Mouse (Mus musculus): ENCODE measurements around the gene Madd.
"Not testable (repeated sequence)": the region's sequence is repeated elsewhere in the genome, so short reads cannot be mapped to it uniquely, and the experiment has no call there.

Madd gene

GRCm38 (mm10) chr2:91128761-91129160 is 54.9 kb downstream of the Madd start:
- in situ Hi-C loops (cut with MboI, MseI), result no loop called here

- in situ Hi-C loops (cut with MboI, MseI), result no loop called here
Observed at GRCm38 (mm10) chr2:91125101-91125500, 58.5 kb downstream of the Madd start.

DNA sequence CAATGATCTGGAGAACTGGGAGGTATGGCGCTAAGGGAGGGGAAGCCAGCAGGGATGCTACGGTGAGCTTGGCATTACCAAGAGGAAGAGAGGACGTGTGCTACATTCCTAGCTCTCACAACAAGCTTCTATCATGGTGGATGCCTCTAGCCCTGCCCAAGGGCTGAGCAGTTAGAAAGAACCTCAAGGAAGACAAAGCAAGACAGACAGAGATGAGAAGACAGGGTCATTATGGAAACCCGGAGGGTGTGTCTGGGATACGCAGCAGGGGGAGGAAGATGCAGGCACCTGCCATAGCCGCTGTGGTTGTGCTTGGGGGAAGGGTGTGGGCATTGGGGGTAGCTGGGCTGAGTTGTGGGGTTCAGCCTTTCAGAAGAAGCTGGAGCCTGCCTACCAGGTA is 60.1 kb downstream of the Madd start:
- in situ Hi-C loops (cut with MboI, MseI), result no loop called here

- in situ Hi-C loops (cut with MboI, MseI), result no loop called here
Observed at GRCm38 (mm10) chr2:91121497-91121896, 62.1 kb downstream of the Madd start.

- in situ Hi-C loops (cut with MboI, MseI), result no loop called here
Observed at GRCm38 (mm10) chr2:91121011-91121410, 62.6 kb downstream of the Madd start.

DNA sequence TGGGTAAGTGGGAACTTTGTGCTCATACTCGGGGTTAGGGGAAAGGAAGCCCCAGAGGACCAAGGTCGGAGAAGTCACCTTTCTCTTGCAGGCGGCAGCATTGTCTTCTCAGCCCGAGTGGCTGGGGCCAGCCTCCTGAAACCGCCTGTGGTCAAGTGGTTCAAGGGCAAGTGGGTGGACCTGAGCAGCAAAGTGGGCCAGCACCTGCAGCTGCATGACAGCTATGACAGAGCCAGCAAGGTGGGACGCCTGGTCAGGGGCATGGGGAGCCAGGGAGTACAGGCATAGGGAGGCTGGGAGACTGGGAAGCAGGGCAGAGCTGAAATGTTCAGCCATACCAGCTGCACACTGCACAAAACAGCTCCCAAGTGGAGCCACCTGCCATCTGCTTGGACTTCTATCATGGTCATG is 63.4 kb downstream of the Madd start:
- in situ Hi-C loops (cut with MboI, MseI), result no loop called here

- in situ Hi-C loops (cut with MboI, MseI), result no loop called here
Observed at GRCm38 (mm10) chr2:91119551-91119950, 64.1 kb downstream of the Madd start.

DNA sequence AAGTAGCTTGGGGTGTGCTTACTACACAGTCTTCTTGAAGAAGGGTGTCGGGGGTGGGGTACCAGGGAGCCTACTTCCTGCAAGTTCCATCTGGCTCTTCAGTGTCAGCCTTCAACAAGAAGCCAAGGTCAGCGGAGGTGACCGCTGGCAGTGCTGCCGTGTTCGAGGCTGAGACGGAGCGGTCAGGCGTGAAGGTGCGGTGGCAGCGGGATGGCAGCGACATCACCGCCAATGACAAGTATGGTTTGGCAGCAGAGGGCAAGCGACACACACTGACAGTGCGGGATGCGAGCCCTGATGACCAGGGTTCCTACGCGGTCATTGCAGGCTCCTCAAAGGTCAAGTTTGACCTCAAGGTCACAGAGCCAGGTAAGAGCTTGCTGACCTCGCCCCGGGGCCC is 64.6 kb downstream of the Madd start:
- in situ Hi-C loops (cut with MboI, MseI), result no loop called here

GRCm38 (mm10) chr2:91118647-91119046 is 65.0 kb downstream of the Madd start:
- in situ Hi-C loops (cut with MboI, MseI), result no loop called here

GRCm38 (mm10) chr2:91117585-91118275 is 65.9 kb downstream of the Madd start, which contains the start of gene Mybpc3:
Gene Mybpc3, plus strand, starts transcription at chr2:91118144.
- in situ Hi-C loops (cut with MboI, MseI), result no loop called here

DNA sequence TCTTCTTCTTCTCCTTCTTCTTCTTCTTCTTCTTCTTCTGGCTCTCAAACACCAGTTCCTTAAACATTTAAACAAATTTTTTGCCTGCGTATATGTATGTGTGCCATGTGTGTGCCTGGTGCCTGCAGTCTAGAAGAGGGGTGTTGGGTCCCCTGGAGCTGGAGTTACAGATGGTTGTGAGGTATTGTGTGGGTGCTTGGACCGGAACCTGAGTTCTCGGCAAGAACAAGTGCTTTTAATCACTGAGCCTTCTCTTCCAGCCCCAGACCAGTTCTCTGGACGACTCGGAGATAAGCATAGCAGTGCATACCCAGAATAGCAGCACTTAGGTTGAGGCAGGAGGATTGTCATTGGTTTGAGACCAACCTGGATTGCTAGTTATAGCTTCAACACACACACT is 66.8 kb downstream of the Madd start:
- in situ Hi-C loops (cut with MboI, MseI), result no loop called here

- in situ Hi-C loops (cut with MboI, MseI), result no loop called here
Observed at GRCm38 (mm10) chr2:91115578-91115970, 68.1 kb downstream of the Madd start.

DNA sequence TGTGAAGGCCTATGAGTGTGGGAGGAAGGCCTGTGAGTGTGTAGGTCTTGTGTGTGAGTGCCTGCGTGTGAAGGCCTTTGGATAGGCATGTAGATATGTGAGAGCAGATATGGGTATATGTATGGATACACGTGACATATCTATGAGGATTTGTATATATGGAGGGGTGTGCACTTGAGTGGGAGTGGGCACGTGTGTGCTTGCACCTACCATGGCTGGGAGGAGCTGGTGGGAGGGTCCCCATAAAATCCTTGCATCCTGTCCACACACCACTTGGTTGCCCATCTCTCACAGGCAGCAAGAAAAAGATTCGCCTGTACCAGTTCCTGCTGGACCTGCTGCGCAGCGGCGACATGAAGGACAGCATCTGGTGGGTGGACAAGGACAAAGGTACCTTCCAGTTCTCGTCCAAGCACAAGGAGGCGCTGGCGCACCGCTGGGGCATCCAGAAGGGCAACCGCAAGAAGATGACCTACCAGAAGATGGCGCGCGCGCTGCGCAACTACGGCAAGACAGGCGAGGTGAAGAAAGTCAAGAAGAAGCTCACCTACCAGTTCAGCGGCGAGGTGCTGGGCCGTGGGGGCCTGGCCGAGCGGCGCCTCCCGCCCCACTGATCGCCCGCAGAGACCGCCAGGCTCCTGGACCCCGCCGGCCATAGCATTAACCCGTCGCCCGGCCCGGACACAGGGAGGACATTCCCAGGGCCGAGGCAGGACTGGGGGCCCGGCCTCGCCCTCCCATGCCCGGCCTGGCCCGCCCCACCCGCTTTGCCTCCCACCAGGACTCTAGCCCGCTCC is 68.7 kb downstream of the Madd start:
- in situ Hi-C loops (cut with MboI, MseI), result no loop called here

- in situ Hi-C loops (cut with MboI, MseI), result no loop called here
Observed at GRCm38 (mm10) chr2:91113852-91114251, 69.8 kb downstream of the Madd start.

- in situ Hi-C loops (cut with MboI, MseI), result no loop called here
Observed at GRCm38 (mm10) chr2:91113334-91113733, 70.3 kb downstream of the Madd start.

DNA sequence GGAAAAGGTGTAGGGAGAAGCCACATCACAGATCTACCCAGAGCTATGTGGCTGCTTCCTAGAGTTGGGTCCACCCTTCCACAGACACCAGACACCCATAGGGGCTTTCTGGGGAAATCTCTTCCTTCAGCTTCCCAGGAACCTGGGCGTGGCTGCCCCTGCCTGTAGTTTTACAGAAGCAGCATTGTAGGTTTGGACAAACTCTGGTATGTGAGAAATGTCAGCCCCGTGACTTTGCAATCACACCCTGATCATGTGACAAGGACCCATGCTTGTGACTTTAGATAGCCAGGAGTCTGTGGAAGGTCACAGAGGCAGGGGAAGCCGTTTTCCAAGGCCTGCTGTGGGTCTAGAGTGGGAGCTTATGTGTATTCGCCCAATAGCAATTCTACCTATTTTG is 71.1 kb downstream of the Madd start:
- in situ Hi-C loops (cut with MboI, MseI), result no loop called here

DNA sequence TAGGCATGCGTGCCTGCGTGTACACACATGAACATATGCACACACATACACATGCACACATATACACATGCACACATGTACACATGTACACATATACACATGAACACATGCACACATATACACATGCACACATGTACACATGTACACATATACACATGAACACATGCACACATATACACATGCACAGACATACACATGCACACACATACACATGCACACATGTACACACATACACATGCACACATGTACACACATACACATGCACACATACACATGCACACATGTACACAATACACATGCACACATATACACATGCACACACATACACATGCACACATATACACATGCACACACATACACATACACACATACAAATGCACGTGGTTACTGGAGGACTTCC is 71.8 kb downstream of the Madd start:
- in situ Hi-C loops (cut with MboI, MseI), result not testable (repeated sequence)

GRCm38 (mm10) chr2:91110429-91110828 is 73.2 kb downstream of the Madd start:
- in situ Hi-C loops (cut with MboI, MseI), result no loop called here

GRCm38 (mm10) chr2:91109807-91110385 is 73.7 kb downstream of the Madd start:
- in situ Hi-C loops (cut with MboI, MseI), result loop anchor here (5.0 kb wide), 1 partner anchor 38 kb away; the partner anchor contains the start of gene Slc39a13

DNA sequence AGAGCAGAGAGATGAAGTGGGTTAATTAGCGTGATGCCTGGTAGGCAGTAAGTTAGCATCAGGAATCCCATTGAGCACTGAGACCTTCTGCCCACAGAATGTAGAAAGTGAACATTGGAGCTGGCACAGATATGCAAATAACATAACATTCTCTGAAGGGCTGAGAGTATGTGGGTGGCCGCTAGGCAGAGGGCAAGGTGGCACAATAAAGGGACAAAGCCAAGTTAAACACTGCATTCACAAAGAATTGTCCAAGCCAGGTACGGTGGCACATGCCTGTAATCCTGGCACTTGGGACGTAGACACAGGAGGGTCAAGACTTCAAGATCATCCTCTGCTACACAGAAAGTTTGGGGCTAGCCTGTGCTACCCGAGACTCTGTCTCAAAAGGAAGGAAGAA is 74.4 kb downstream of the Madd start:
- in situ Hi-C loops (cut with MboI, MseI), result loop anchor here (5.0 kb wide), 1 partner anchor 37 kb away; the partner anchor contains the start of gene Slc39a13

GRCm38 (mm10) chr2:91108156-91108555 is 75.5 kb downstream of the Madd start:
- in situ Hi-C loops (cut with MboI, MseI), result loop anchor here (5.0 kb wide), 1 partner anchor 36 kb away; the partner anchor contains the start of gene Slc39a13

- in situ Hi-C loops (cut with MboI, MseI), result loop anchor here (5.0 kb wide), 1 partner anchor 69 kb away; no protein-coding TSS in a partner anchor
Observed at GRCm38 (mm10) chr2:91101124-91101740, 82.4 kb downstream of the Madd start.
